Mouse (Mus musculus) lung, postnatal 25 days (tissue): ENCODE results near the gene Ctrc.
"Not testable (repeated sequence)": the region's sequence is repeated elsewhere in the genome, so short reads cannot be mapped to it uniquely, and the experiment has no call there.

Experiments
- DNase-seq: peaks from one replicate; pipeline ENCODE4 v3.0.0; 2022; ENCODE audit warnings: low spot score

Ctrc gene

GRCm38 (mm10) chr4:141787046-141787445, 59.1 kb downstream of the Ctrc start:
- no peak for DNase-seq

- no peak for DNase-seq
Observed at GRCm38 (mm10) chr4:141786141-141786540, 60.0 kb downstream of the Ctrc start.

- DNase-seq = no peak
Observed at GRCm38 (mm10) chr4:141784835-141785234, 61.3 kb downstream of the Ctrc start.

GRCm38 (mm10) chr4:141781201-141781985, 64.8 kb downstream of the Ctrc start:
- DNase-seq = no peak

- DNase-seq = no peak
Observed at GRCm38 (mm10) chr4:141779828-141780227, 66.3 kb downstream of the Ctrc start.

GRCm38 (mm10) chr4:141773019-141773418, 73.1 kb downstream of the Ctrc start:
- DNase-seq = not testable (repeated sequence)

- no peak for DNase-seq
Observed at GRCm38 (mm10) chr4:141771823-141772222, 74.3 kb downstream of the Ctrc start.

GRCm38 (mm10) chr4:141769501-141770160, 76.5 kb downstream of the Ctrc start:
- no peak for DNase-seq

GRCm38 (mm10) chr4:141767353-141768036, 78.7 kb downstream of the Ctrc start:
- peak; percentile 74 for DNase-seq

- no peak for DNase-seq
Observed at GRCm38 (mm10) chr4:141766668-141767352, 79.3 kb downstream of the Ctrc start.

GRCm38 (mm10) chr4:141766316-141766667, 79.9 kb downstream of the Ctrc start:
- DNase-seq = no peak

GRCm38 (mm10) chr4:141765008-141765407, 81.2 kb downstream of the Ctrc start:
- DNase-seq = no peak
